Mouse (Mus musculus) T-helper 1 cell (primary cell): ENCODE data around the gene Acer1.

ENCODE experiments used
- in situ Hi-C: fragments of 300-600 bp; cut with MboI, MseI; formaldehyde crosslinking; loops from one replicate; pipeline ENCODE4 v1.15.1; 2025; ENCODE audit warnings: high pct_unique_total_duplicates

Gene Acer1

GRCm38 (mm10) chr17:56982013-56982412, at the start of gene Acer1:
TSS of gene Acer1 (minus strand) at chr17:56982126.
- in situ Hi-C loops: no loop called here

GRCm38 (mm10) chr17:57030931-57031660, 49.2 kb upstream of the Acer1 start, which contains the start of gene Khsrp:
TSS of gene Khsrp (minus strand) at chr17:57031522.
- in situ Hi-C loops: loop anchor here (25.0 kb wide), 1 partner anchor 1319 kb away; the partner anchor contains the start of gene Pot1b

- in situ Hi-C loops: loop anchor here (25.0 kb wide), 1 partner anchor 1317 kb away; the partner anchor contains the start of gene Pot1b
Observed at GRCm38 (mm10) chr17:57029691-57030090, 47.8 kb upstream of the Acer1 start.

DNA sequence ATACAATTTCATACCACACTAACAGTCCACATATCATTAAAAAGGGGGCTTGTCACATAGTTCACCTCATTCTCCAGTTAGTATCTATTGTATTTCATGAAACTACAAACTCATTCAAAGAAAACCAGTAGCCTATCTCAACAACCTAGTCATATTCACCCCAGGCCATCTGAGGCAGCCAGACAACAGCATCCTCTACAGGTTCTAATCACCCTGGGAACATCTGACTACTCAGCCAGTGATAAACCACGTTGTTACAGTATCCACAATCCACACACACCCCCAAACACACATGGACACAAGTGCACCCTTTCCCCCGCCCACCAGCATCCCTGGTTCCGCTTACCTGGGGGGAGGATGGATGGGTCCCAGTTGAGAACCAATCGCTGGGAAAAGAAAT, 45.5 kb upstream of the Acer1 start:
- in situ Hi-C loops: loop anchor here (25.0 kb wide), 1 partner anchor 1315 kb away; the partner anchor contains the start of gene Pot1b

DNA sequence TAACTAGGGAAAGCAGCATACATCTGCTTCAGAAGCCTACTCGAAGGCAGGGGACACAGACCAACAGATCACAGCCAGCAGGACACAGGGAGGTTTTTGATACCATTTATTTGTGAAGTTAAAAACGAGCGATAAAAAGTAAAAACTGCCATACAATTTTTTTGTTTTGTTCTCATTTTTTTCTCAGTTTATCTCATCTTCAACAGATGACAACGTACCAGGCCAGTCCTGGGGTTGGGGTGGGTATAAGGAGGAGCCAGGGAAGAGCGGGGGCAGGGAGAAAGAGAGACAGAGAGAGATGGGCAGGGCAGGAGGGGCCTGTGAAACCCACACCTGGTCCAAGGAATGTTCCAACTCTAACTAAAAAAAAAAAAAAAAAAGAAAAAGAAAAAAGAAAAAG, 39.0 kb upstream of the Acer1 start:
- in situ Hi-C loops: no loop called here

DNA sequence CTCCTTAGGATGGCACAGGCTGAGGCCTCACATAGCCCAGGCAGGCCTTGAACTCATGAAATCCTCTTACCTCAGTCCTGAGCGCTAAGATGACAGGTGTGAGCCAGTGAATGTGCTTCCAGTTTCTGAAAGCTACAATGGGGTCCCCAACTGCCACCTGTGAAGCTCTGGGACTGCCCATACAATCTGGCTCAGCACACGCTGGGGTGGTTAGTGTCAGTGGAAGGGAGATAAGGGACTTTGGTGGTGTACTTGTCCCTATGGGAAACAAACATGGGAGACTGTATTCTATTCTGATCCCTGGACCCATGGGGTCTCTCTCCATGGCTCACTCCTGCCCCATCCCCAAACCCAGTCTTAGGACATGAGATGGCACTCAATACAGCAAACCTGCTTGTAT, 37.8 kb upstream of the Acer1 start:
- in situ Hi-C loops: no loop called here

DNA sequence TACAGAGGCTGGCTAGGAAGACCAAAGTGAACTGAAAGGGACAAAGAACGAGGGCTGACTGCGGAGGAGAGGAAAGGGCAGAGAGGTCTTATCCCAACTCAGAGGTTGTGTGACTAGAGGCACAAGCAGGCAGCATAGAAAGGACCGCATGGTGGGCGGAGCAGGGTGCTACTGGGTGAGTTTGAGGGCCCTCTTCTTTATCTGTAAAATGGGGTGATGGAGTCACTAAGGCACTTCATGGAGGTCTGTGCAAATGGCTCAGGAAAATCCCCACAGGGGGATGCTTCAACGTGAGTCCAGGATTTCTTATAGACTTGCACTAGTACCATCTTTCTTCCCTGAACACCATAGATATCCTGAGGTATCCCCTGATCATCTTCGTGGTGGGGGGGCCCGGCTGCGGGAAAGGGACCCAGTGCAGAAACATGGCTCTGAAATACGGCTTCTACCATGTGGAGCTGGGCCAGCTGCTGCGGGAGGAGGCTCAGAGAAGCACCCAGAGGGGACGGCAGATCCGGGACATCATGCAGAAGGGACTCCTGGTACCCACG, 30.4 kb upstream of the Acer1 start:
- in situ Hi-C loops: no loop called here

DNA sequence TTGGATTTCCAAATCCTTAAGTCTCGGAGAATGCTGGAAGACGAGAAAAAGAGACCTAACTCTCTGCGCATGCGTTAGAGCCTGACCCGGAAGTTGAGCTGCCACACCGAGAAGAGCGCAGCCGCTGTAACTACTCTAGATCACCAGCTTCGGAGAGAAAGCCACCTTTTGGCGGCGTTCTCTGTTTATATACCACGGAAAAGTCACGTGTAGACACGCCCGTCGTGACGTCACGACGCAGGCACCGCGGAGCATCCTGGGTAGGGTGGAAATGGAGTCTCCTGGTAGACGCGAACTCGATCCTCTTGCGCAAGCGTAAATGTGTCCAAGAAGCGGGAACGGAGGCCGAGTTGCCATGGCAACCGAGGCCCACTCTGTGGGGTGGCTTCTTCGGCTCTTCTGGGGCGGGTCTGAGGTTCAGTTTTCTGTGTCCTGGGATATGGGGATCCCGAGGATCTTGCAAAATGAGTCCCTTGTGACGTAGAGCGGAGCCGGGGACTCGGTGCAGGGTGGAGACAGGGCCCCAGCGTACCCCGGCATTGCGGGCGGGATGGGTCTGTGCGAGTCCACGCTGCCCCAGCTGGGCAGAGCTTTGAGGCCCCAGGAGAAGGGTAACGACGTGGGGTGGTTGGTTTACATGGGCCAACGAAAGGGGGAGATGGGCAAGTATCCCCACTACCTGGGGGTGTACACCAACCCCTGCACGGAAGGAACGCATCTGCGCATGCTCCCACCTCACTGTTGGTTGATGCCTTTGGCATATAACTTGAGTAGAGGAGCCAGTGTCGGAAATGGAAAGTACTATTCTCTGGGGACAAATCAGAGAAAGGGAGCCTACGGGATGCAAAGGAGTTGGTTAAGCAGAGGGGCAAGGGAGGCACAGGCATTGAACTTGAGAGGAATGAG, 29.6 kb upstream of the Acer1 start, which contains the start of the genes Gtf2f1 and Gm17949:
Gtf2f1 (minus strand) TSS at position 53 of the 906 bp plus-strand sequence.
Gm17949 (plus strand) TSS at position 234 of the 906 bp plus-strand sequence.
- in situ Hi-C loops: no loop called here

GRCm38 (mm10) chr17:57010911-57011235, 28.9 kb upstream of the Acer1 start:
- in situ Hi-C loops: no loop called here

- in situ Hi-C loops: no loop called here
Observed at GRCm38 (mm10) chr17:57007137-57007905, 25.4 kb upstream of the Acer1 start.

DNA sequence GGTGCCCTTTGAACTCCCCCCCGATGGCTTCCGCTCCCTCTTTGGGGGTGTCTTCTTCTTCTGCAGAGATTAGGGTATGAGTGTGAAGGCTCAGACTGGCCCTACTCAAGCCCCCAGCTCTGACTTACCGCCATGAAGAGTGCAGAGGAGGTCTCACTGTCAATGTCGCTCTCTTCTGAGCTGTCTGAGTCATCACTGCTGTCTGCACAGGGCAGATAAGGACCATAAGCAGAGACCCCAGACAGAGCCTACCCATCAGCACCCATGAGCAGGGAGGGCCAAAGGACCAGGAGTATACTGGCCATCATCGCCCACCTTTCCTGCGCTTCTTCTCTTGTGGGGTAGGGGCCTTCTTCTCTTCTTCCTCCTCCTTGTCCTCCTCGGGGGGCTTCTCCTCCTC, 22.1 kb upstream of the Acer1 start:
- in situ Hi-C loops: no loop called here

GRCm38 (mm10) chr17:57001228-57001627, 19.3 kb upstream of the Acer1 start:
- in situ Hi-C loops: no loop called here

- in situ Hi-C loops: loop anchor here (5.0 to 10.0 kb wide), 2 partner anchors 337 to 695 kb away; partner anchors contain the start of genes Arrdc5 and Uhrf1
Observed at GRCm38 (mm10) chr17:56999968-57000609, 18.2 kb upstream of the Acer1 start, which contains the start of gene Pspn. TSS of gene Pspn (minus strand) at chr17:57000018.

DNA sequence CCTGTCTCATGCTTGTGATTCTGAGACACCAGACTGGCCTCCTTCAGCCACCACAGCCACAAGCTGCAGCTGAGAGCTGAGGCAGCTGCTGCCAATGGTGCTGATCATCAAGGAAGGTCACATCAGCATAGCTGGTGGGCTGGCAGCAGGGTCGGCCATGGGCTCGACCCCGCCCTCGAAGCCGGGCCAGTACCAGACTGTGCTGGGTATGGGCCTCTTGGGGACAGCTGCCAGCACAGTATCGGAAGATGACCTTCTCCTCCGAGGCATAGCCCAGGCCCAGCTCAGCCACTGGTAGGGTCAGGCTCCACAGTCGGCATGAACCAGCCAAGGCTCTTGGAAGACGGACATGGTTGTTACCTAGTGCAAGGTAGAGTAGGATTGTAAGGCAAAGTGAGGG, 17.5 kb upstream of the Acer1 start:
- in situ Hi-C loops: loop anchor here (5.0 to 10.0 kb wide), 2 partner anchors 338 to 695 kb away; partner anchors contain the start of genes Arrdc5 and Uhrf1

- in situ Hi-C loops: loop anchor here (5.0 to 10.0 kb wide), 2 partner anchors 340 to 692 kb away; partner anchors contain the start of genes Arrdc5 and Uhrf1
Observed at GRCm38 (mm10) chr17:56997029-56997667, 15.2 kb upstream of the Acer1 start, which contains the start of gene Alkbh7. TSS of gene Alkbh7 (plus strand) at chr17:56997339.

GRCm38 (mm10) chr17:56996506-56996905, 14.6 kb upstream of the Acer1 start:
- in situ Hi-C loops: loop anchor here (5.0 to 10.0 kb wide), 2 partner anchors 341 to 692 kb away; partner anchors contain the start of genes Arrdc5 and Uhrf1

DNA sequence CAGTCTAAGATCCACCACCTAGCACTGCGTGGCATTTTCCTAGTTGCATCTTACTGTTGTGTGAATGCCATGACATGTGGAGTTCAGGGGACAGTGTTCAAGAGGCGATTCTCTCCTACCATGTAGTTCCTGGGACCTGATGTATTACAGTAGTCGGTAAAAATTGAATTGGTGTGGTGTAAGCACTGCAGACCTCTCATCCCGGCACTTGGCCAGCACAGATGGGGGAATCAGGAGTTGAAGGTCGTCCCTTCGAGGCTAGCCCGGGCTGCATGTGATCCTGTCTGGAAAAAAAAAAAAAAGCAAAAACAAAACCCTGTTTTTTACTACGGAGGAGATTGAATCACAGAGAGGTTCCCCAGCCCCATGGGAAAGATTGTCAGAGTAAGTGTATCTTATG, 13.1 kb upstream of the Acer1 start:
- in situ Hi-C loops: loop anchor here (5.0 to 10.0 kb wide), 2 partner anchors 342 to 690 kb away; partner anchors contain the start of genes Arrdc5 and Uhrf1

- in situ Hi-C loops: loop anchor here (10.0 kb wide), 1 partner anchor 686 kb away; the partner anchor contains the start of genes Arrdc5 and Uhrf1
Observed at GRCm38 (mm10) chr17:56990966-56991365, 9.0 kb upstream of the Acer1 start.

GRCm38 (mm10) chr17:56990115-56990746, 8.3 kb upstream of the Acer1 start, which contains the start of gene Clpp:
TSS of gene Clpp (plus strand) at chr17:56990305.
- in situ Hi-C loops: loop anchor here (10.0 kb wide), 1 partner anchor 685 kb away; the partner anchor contains the start of genes Arrdc5 and Uhrf1
